Mouse (Mus musculus): ENCODE measurements at regions not wholly inside any gene's neighbourhood (a gene's known extent, or its start where the extent isn't known, plus 50 kb on each side); places are given as distances from the start of the nearest gene placed in this dataset.

DNA sequence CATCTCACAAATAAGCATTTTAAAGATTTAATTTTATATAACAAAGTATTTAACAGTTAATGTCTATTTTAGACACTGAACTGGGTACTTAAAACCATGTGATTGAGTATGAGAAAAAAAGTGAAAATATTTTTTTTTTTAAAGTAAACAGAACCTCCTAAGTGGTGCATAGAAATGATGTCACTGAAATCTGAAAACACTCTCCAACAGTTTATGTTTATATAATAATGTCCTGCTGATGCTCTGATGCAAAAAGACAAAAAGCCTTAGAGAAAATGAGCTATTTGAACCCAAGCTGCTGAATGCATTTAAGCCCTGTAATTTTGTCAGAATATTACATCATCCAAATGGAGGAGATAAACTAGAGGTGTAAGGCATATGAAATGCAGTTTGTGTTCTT is 3447.1 kb downstream of the 9330182O14Rik start:
- no peaks in the 10 kb centered on the region for H3K36me3 ChIP-seq (ENCODE audit: control insufficient read depth, insufficient read depth, low read length)
- H3K4me3 ChIP-seq (ENCODE audit: low read depth, low read length), result no peak overlapping the region
- H3K4me1 ChIP-seq (ENCODE audit: control insufficient read depth, insufficient read depth, low read length), result no peaks in the 10 kb centered on the region
- no peak overlapping the region for H3K4me2 ChIP-seq
- H3K9me3 ChIP-seq (replicated peaks; ENCODE audit: control insufficient read depth, low read length), result no peaks in the 10 kb centered on the region
- no peak for ATAC-seq (replicated peaks; ENCODE audit: insufficient number of reproducible peaks, low FRiP score, low TSS enrichment)
- no peak overlapping the region for H3K9ac ChIP-seq (ENCODE audit: low read depth, low read length)
- no peaks in the 10 kb centered on the region for H3K27me3 ChIP-seq (ENCODE audit: control insufficient read depth, insufficient read depth, low read length)
- no peak overlapping the region for H3K27ac ChIP-seq (ENCODE audit: low read depth, low read length)

DNA sequence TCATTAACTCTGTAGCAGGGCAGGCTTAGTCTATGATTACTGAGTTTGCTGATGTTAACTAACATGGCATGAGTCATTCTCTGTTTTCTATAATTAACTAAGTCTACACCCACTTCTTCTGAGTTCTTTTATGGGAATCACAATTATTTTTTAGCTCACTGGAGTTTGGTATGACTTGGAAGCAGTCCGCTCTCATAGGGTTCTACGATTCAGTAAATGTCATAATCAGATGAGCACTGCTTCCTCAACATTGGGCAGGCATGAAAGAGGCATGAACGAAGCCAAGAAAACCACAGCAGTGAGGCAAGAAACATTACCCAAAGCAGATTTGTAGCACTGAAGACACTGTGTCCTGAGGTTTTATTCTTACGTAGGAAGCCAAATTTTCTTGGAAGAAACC is 3451.6 kb downstream of the 9330182O14Rik start:
- 84% methylated on average over 4 of the region's 4 CpGs for WGBS (ENCODE audit: insufficient replicate concordance)
- no peak for ATAC-seq (replicated peaks; ENCODE audit: insufficient number of reproducible peaks, low FRiP score, low TSS enrichment)
- no peak overlapping the region for H3K4me3 ChIP-seq (ENCODE audit: low read depth, low read length)
- H3K4me2 ChIP-seq, result no peak overlapping the region
- no peaks in the 10 kb centered on the region for H3K4me1 ChIP-seq (ENCODE audit: control insufficient read depth, insufficient read depth, low read length)
- no peaks in the 10 kb centered on the region for H3K9me3 ChIP-seq (replicated peaks; ENCODE audit: control insufficient read depth, low read length)
- no peaks in the 10 kb centered on the region for H3K36me3 ChIP-seq (ENCODE audit: control insufficient read depth, insufficient read depth, low read length)
- no peak overlapping the region for H3K27ac ChIP-seq (ENCODE audit: low read depth, low read length)
- H3K27me3 ChIP-seq (ENCODE audit: control insufficient read depth, insufficient read depth, low read length), result no peaks in the 10 kb centered on the region
- H3K9ac ChIP-seq (ENCODE audit: low read depth, low read length), result no peak overlapping the region

- Histone ChIP-seq H3K4me2 (no peak overlapping the region), H3K9ac (ENCODE audit: low read depth, low read length) (no peak overlapping the region), H3K27ac (ENCODE audit: low read depth, low read length) (no peak overlapping the region), H3K4me3 (ENCODE audit: low read depth, low read length) (no peak overlapping the region), H3K36me3 (ENCODE audit: control insufficient read depth, insufficient read depth, low read length) (no peaks in the 10 kb centered on the region), H3K9me3 (replicated peaks; ENCODE audit: control insufficient read depth, low read length) (no peaks in the 10 kb centered on the region), H3K4me1 (ENCODE audit: control insufficient read depth, insufficient read depth, low read length) (no peaks in the 10 kb centered on the region), H3K27me3 (ENCODE audit: control insufficient read depth, insufficient read depth, low read length) (no peaks in the 10 kb centered on the region)
- no peak for ATAC-seq (replicated peaks; ENCODE audit: insufficient number of reproducible peaks, low FRiP score, low TSS enrichment)
- 79% methylated on average over 2 of the region's 2 CpGs for WGBS (ENCODE audit: insufficient replicate concordance)
Observed at GRCm38 (mm10) chr15:43588021-43588420, 3453.9 kb downstream of the 9330182O14Rik start.

- Histone ChIP-seq H3K9me3 (replicated peaks; ENCODE audit: control insufficient read depth, low read length) (no peaks in the 10 kb centered on the region), H3K9ac (ENCODE audit: low read depth, low read length) (no peak overlapping the region), H3K4me2 (no peak overlapping the region), H3K27me3 (ENCODE audit: control insufficient read depth, insufficient read depth, low read length) (no peaks in the 10 kb centered on the region), H3K36me3 (ENCODE audit: control insufficient read depth, insufficient read depth, low read length) (no peaks in the 10 kb centered on the region), H3K27ac (ENCODE audit: low read depth, low read length) (no peak overlapping the region), H3K4me3 (ENCODE audit: low read depth, low read length) (no peak overlapping the region), H3K4me1 (ENCODE audit: control insufficient read depth, insufficient read depth, low read length) (no peaks in the 10 kb centered on the region)
- 71% methylated on average over 4 of the region's 4 CpGs for WGBS (ENCODE audit: insufficient replicate concordance)
- ATAC-seq (replicated peaks; ENCODE audit: insufficient number of reproducible peaks, low FRiP score, low TSS enrichment), result no peak
Observed at GRCm38 (mm10) chr15:43607700-43608099, 3473.5 kb downstream of the 9330182O14Rik start.

GRCm38 (mm10) chr15:43609901-43610300 is 3475.7 kb downstream of the 9330182O14Rik start:
- Histone ChIP-seq H3K4me3 (ENCODE audit: low read depth, low read length) (no peak overlapping the region), H3K9ac (ENCODE audit: low read depth, low read length) (no peak overlapping the region), H3K36me3 (ENCODE audit: control insufficient read depth, insufficient read depth, low read length) (no peaks in the 10 kb centered on the region), H3K27me3 (ENCODE audit: control insufficient read depth, insufficient read depth, low read length) (no peaks in the 10 kb centered on the region), H3K9me3 (replicated peaks; ENCODE audit: control insufficient read depth, low read length) (no peaks in the 10 kb centered on the region), H3K4me2 (no peak overlapping the region), H3K27ac (ENCODE audit: low read depth, low read length) (no peak overlapping the region), H3K4me1 (ENCODE audit: control insufficient read depth, insufficient read depth, low read length) (no peaks in the 10 kb centered on the region)
- no peak for ATAC-seq (replicated peaks; ENCODE audit: insufficient number of reproducible peaks, low FRiP score, low TSS enrichment)
- 87% methylated on average over 2 of the region's 2 CpGs for WGBS (ENCODE audit: insufficient replicate concordance)

DNA sequence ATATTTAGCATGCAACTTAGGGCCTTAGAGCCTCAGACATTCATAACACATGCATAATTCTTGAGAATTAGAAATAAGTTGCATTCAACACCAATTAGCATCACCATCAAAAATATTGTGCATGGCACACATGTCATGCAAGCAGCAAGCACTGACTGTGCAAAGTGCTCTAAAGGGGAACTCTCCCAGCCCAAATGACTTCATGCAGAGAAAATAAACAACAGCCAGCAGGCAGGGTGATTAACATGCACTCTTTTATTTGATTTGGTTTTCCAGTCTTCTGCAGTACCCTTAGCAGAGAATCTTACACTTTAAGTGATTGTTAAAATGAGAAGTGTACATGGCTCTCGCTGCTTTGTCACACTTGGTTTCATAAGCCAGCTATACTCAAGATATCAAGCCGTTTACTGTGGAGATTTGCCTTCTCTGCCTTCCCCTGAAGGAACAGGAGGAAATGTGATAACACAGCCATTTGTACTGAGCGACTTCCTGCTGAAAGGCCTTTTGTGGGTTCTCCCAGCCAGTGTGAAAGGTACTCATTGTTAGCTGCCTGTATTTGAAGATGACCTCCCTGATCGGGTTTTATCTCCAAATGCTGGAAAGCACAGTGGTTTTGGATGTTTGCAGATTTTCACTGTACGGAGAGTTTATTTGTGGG is 3480.0 kb downstream of the 9330182O14Rik start:
- WGBS (ENCODE audit: insufficient replicate concordance), result 22% methylated on average over 5 of the region's 5 CpGs
- Histone ChIP-seq H3K9ac (ENCODE audit: low read depth, low read length) (no peak overlapping the region), H3K4me3 (ENCODE audit: low read depth, low read length) (no peak overlapping the region), H3K9me3 (replicated peaks; ENCODE audit: control insufficient read depth, low read length) (no peaks in the 10 kb centered on the region), H3K27ac (ENCODE audit: low read depth, low read length) (no peak overlapping the region), H3K4me2 (peak overlapping the region; percentile 22; the same call in 1 of the 2 replicates), H3K36me3 (ENCODE audit: control insufficient read depth, insufficient read depth, low read length) (no peaks in the 10 kb centered on the region), H3K27me3 (ENCODE audit: control insufficient read depth, insufficient read depth, low read length) (no peaks in the 10 kb centered on the region), H3K4me1 (ENCODE audit: control insufficient read depth, insufficient read depth, low read length) (no peaks in the 10 kb centered on the region)
- no peak for ATAC-seq (replicated peaks; ENCODE audit: insufficient number of reproducible peaks, low FRiP score, low TSS enrichment)

DNA sequence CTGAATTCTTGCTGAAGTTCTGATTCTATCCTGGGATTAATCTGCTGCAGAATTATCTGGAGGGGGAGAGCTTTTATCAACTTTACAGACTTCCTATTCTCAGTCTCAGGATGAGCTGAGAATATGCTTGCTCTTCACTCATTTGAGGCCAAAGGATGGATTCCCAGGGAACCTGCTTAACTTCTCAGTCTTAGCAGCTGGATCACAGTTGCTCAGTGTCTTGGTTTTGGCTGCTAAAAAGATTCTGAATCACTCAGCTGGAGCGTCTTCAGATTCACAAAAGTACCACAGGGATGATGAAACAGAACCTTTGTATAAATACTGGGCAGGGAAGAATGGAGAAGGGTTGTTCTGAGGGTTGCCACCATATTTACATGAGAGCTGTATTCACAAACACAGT is 3481.6 kb downstream of the 9330182O14Rik start:
- 75% methylated on average over 1 of the region's 1 CpGs for WGBS (ENCODE audit: insufficient replicate concordance)
- H3K4me2 ChIP-seq, result no peak overlapping the region
- H3K4me3 ChIP-seq (ENCODE audit: low read depth, low read length), result no peak overlapping the region

DNA sequence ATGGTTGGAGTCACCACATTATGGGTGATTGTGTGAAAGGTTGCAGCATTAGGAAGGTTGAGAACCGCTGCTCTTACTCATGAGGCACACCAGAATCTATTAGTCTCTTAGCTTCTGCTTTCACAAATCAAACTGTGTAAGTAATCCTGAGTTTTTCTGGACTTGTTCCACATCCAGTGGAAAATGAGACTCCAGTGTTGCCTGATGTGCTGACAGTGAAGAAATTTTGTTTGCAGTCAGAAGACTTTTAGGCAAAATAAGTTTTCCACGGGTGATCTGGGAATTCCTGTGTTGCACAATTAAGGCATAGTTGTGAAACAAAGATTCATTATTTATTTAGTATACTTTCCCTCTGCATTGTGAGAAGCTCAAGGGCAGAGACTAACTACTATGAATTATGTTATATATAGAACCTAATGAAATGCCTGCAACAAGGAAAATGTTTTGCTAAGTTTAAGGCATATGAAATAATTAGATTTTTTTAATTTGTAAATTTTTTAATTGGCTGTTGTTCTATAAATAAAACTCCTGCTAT is 3490.3 kb downstream of the 9330182O14Rik start:
- Histone ChIP-seq H3K27ac (ENCODE audit: low read depth, low read length) (no peak overlapping the region), H3K36me3 (ENCODE audit: control insufficient read depth, insufficient read depth, low read length) (no peaks in the 10 kb centered on the region), H3K27me3 (ENCODE audit: control insufficient read depth, insufficient read depth, low read length) (no peaks in the 10 kb centered on the region), H3K9me3 (replicated peaks; ENCODE audit: control insufficient read depth, low read length) (no peaks in the 10 kb centered on the region), H3K4me3 (ENCODE audit: low read depth, low read length) (no peak overlapping the region), H3K9ac (ENCODE audit: low read depth, low read length) (no peak overlapping the region), H3K4me1 (ENCODE audit: control insufficient read depth, insufficient read depth, low read length) (no peaks in the 10 kb centered on the region), H3K4me2 (no peak overlapping the region)
- WGBS (ENCODE audit: insufficient replicate concordance), result 63% methylated on average over 2 of the region's 2 CpGs
- ATAC-seq (replicated peaks; ENCODE audit: insufficient number of reproducible peaks, low FRiP score, low TSS enrichment), result no peak

More for the DNA sequence above, 3481.6 kb downstream of the 9330182O14Rik start:
- H3K27me3 ChIP-seq (ENCODE audit: control insufficient read depth, insufficient read depth, low read length), result no peaks in the 10 kb centered on the region
- H3K27ac ChIP-seq (ENCODE audit: low read depth, low read length), result no peak overlapping the region
- H3K9me3 ChIP-seq (replicated peaks; ENCODE audit: control insufficient read depth, low read length), result no peaks in the 10 kb centered on the region
- no peak overlapping the region for H3K9ac ChIP-seq (ENCODE audit: low read depth, low read length)
- no peak for ATAC-seq (replicated peaks; ENCODE audit: insufficient number of reproducible peaks, low FRiP score, low TSS enrichment)
- H3K4me1 ChIP-seq (ENCODE audit: control insufficient read depth, insufficient read depth, low read length), result no peaks in the 10 kb centered on the region
- H3K36me3 ChIP-seq (ENCODE audit: control insufficient read depth, insufficient read depth, low read length), result no peaks in the 10 kb centered on the region

DNA sequence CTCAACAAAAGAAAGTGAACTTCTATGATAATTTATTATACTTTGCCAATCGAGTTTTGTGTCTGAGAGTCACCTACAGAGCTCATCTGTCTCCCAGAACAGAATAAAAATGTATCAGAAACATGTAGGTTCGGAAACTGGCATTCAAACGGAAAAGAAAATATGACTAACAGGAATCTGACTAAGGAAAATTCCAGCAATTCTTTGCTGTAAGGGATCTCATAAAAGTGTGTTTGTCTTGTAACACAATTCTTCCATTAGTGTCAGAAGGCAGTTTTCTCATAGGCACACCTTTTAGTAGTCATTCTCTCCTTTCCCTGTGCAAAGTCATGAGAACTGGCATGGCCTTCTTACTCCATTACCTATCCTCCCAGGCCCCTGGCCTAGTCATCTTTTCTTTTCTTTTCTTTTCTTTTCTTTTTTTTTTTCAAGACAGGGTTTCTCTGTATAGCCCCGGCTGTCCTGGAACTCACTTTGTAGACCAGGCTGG is 3490.9 kb downstream of the 9330182O14Rik start:
- H3K27me3 ChIP-seq (ENCODE audit: control insufficient read depth, insufficient read depth, low read length), result no peaks in the 10 kb centered on the region
- H3K4me2 ChIP-seq, result no peak overlapping the region
- H3K4me1 ChIP-seq (ENCODE audit: control insufficient read depth, insufficient read depth, low read length), result no peaks in the 10 kb centered on the region
- 62% methylated on average over 4 of the region's 4 CpGs for WGBS (ENCODE audit: insufficient replicate concordance)
- H3K9me3 ChIP-seq (replicated peaks; ENCODE audit: control insufficient read depth, low read length), result no peaks in the 10 kb centered on the region
- no peak for ATAC-seq (replicated peaks; ENCODE audit: insufficient number of reproducible peaks, low FRiP score, low TSS enrichment)
- no peak overlapping the region for H3K4me3 ChIP-seq (ENCODE audit: low read depth, low read length)
- no peak overlapping the region for H3K27ac ChIP-seq (ENCODE audit: low read depth, low read length)
- H3K36me3 ChIP-seq (ENCODE audit: control insufficient read depth, insufficient read depth, low read length), result no peaks in the 10 kb centered on the region
- H3K9ac ChIP-seq (ENCODE audit: low read depth, low read length), result no peak overlapping the region

All from heart, embryonic 11.5 days (tissue).